Mouse (Mus musculus): ENCODE data around the gene Etl4. TPM values are rescaled to one million over a fixed set of nuclear protein-coding genes. Genes with fewer than 3 reads are reported as not detected.

Etl4 gene
- polyA plus RNA-seq, 1 experiment = not detected

- H3K27me3 ChIP-seq (ENCODE audit: control insufficient read depth) = no peaks in the 10 kb centered on the region
- H3K36me3 ChIP-seq (ENCODE audit: control insufficient read depth) = no peaks in the 10 kb centered on the region
- no peaks in the 10 kb centered on the region for H3K4me1 ChIP-seq (ENCODE audit: control insufficient read depth)
- TF ChIP-seq TAL1 (IDR thresholded peaks at IDR 0.05; ENCODE audit: low read length) (no peak), GATA1 (IDR thresholded peaks at IDR 0.05; ENCODE audit: low read length) (no peak)
- no peak overlapping the region for H3K4me3 ChIP-seq (replicated peaks)
- no peaks in the 10 kb centered on the region for H3K9me3 ChIP-seq (ENCODE audit: control insufficient read depth, low read length)
These were observed 35.6 kb downstream of the Etl4 start for GRCm38 (mm10) chr2:19945205-19945604.

DNA sequence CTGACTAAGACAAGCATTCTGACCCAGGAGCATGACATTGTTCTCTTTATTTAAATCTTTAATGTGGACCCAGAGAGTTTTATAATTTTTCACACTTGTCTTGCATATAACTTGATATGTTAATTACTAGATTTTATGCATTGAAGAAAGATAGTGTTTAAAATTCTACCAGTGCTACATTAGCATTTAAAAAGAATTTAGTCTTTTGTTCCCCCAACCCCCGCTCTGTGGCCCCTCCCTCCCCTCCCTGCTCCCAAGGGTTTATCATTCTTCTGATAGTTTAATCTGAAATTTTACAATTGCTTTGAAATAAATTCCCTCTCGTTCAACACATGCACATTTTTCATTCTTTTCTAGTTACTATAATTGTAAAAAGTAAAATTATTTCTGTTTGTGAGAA is 43.4 kb downstream of the Etl4 start:
- H3K36me3 ChIP-seq (ENCODE audit: control insufficient read depth) = no peaks in the 10 kb centered on the region
- no peaks in the 10 kb centered on the region for H3K27me3 ChIP-seq (ENCODE audit: control insufficient read depth)
- H3K4me3 ChIP-seq (replicated peaks) = no peak overlapping the region
- H3K4me1 ChIP-seq (ENCODE audit: control insufficient read depth) = no peaks in the 10 kb centered on the region
- H3K9me3 ChIP-seq (ENCODE audit: control insufficient read depth, low read length) = no peaks in the 10 kb centered on the region
- TF ChIP-seq GATA1 (IDR thresholded peaks at IDR 0.05; ENCODE audit: low read length) (no peak), TAL1 (IDR thresholded peaks at IDR 0.05; ENCODE audit: low read length) (no peak)

GRCm38 (mm10) chr2:19966445-19966844 is 56.9 kb downstream of the Etl4 start:
- no peak for TF ChIP-seq GATA1 (IDR thresholded peaks at IDR 0.05; ENCODE audit: low read length)
- no peak for TF ChIP-seq TAL1 (IDR thresholded peaks at IDR 0.05; ENCODE audit: low read length)
- Histone ChIP-seq H3K36me3 (ENCODE audit: control insufficient read depth) (no peaks in the 10 kb centered on the region), H3K4me1 (ENCODE audit: control insufficient read depth) (no peaks in the 10 kb centered on the region), H3K9me3 (ENCODE audit: control insufficient read depth, low read length) (no peaks in the 10 kb centered on the region), H3K27me3 (ENCODE audit: control insufficient read depth) (no peaks in the 10 kb centered on the region), H3K4me3 (replicated peaks) (no peak overlapping the region)

- Histone ChIP-seq H3K27me3 (ENCODE audit: control insufficient read depth) (no peaks in the 10 kb centered on the region), H3K4me1 (ENCODE audit: control insufficient read depth) (no peaks in the 10 kb centered on the region), H3K36me3 (ENCODE audit: control insufficient read depth) (no peaks in the 10 kb centered on the region), H3K9me3 (ENCODE audit: control insufficient read depth, low read length) (no peaks in the 10 kb centered on the region), H3K4me3 (replicated peaks) (no peak overlapping the region)
- TF ChIP-seq TAL1 (IDR thresholded peaks at IDR 0.05; ENCODE audit: low read length) (no peak), GATA1 (IDR thresholded peaks at IDR 0.05; ENCODE audit: low read length) (no peak)
These were observed 128.1 kb downstream of the Etl4 start for GRCm38 (mm10) chr2:20037671-20038070.

DNA sequence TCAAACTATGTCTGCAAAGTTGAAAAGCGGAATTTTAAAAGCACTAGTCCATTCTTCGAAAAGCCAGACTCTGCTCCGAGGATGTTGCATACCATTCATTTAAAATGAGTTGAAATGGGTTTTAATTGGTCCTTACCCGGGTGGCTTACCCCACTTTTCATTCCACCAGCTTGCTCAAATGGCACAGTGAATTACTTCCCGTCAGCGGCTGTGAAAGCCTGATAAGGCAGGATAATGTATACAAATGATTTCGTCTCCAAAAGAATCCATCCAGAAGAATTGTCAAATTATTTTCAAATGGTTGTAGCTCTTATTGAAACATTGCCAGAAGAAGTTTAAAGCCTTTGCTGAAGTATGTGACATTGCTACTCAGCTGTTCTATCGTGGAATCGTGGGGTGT is 162.8 kb downstream of the Etl4 start:
- Histone ChIP-seq H3K4me1 (ENCODE audit: control insufficient read depth) (no peaks in the 10 kb centered on the region), H3K4me3 (replicated peaks) (no peak overlapping the region), H3K36me3 (ENCODE audit: control insufficient read depth) (no peaks in the 10 kb centered on the region), H3K9me3 (ENCODE audit: control insufficient read depth, low read length) (no peaks in the 10 kb centered on the region), H3K27me3 (ENCODE audit: control insufficient read depth) (no peaks in the 10 kb centered on the region)
- no peak for TF ChIP-seq GATA1 (IDR thresholded peaks at IDR 0.05; ENCODE audit: low read length)
- TF ChIP-seq TAL1 (IDR thresholded peaks at IDR 0.05; ENCODE audit: low read length) = no peak

DNA sequence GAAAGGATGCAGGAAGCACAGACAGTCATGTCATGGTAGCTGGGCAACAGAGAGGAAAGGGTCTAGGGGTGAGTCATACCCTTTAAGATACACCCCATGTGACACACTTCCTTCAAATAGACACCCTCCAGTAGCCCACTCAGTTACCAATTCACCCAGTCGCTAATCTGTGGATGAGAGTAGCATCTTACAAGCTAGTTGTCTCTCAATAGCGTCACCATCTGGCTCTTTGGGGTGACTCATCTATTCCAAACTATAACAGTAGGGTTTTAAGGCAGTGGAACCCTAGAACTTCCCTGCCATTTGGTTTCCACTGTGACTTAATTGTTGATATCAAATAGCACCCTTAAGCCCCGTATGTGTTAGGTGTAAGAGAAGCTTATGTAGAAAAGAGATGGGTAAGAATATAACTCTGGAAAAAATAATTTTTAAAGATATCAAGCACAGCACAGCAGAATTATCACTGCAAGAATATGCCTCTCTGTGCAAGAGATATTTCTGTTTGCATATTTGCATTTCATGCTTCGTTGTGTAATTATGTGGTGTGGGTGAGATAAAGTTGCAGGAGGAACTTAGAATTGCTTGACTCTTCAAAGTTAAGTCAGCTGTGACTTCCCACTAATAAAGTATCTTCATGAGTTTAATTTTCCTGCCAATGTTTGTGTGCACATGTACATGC is 166.7 kb downstream of the Etl4 start:
- no peaks in the 10 kb centered on the region for H3K27me3 ChIP-seq (ENCODE audit: control insufficient read depth)
- TF ChIP-seq TAL1 (IDR thresholded peaks at IDR 0.05; ENCODE audit: low read length) = no peak
- TF ChIP-seq GATA1 (IDR thresholded peaks at IDR 0.05; ENCODE audit: low read length) = no peak
- no peaks in the 10 kb centered on the region for H3K36me3 ChIP-seq (ENCODE audit: control insufficient read depth)
- no peaks in the 10 kb centered on the region for H3K9me3 ChIP-seq (ENCODE audit: control insufficient read depth, low read length)
- H3K4me1 ChIP-seq (ENCODE audit: control insufficient read depth) = no peaks in the 10 kb centered on the region
- no peak overlapping the region for H3K4me3 ChIP-seq (replicated peaks)

DNA sequence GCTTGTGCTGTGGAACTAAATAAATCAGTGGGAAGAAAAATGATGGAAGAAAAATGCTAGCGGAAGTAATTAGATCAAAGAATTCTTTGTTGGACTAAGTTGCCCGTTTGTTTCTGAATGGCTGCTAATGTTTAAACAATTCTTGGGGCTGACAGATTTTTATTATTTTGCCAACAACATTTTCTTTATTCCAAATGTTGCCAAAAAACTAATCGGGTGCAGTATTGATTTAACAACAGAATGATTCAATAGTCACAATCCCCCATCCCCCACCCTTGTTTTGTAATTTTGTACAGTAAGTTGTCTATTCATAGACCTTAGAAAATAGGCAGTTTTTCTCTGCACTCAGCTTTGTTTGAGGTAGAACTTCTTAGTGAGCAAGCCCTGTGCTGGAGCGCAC is 175.2 kb downstream of the Etl4 start:
- Histone ChIP-seq H3K36me3 (ENCODE audit: control insufficient read depth) (no peaks in the 10 kb centered on the region), H3K9me3 (ENCODE audit: control insufficient read depth, low read length) (no peaks in the 10 kb centered on the region), H3K4me3 (replicated peaks) (no peak overlapping the region), H3K27me3 (ENCODE audit: control insufficient read depth) (no peaks in the 10 kb centered on the region), H3K4me1 (ENCODE audit: control insufficient read depth) (no peaks in the 10 kb centered on the region)
- no peak for TF ChIP-seq GATA1 (IDR thresholded peaks at IDR 0.05; ENCODE audit: low read length)
- no peak for TF ChIP-seq TAL1 (IDR thresholded peaks at IDR 0.05; ENCODE audit: low read length)

DNA sequence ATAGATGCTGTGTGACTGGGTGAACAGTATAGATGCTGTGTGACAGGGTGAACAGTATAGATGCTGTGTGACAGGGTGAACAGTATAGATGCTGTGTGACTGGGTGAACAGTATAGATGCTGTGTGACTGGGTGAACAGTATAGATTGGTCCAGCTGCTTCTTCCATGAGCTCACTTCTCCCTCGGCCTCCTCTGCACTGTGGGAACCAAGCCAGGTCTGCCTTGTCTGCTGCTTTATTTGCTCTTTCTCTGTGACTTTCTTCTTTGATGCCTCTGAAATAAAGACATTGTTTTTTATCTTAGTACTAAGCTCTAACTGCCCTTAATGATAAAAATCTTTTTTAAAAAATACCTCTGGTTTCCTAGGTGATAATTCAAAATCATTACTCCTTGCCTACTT is 195.9 kb downstream of the Etl4 start:
- H3K4me3 ChIP-seq (replicated peaks) = no peak overlapping the region
- no peaks in the 10 kb centered on the region for H3K36me3 ChIP-seq (ENCODE audit: control insufficient read depth)
- H3K4me1 ChIP-seq (ENCODE audit: control insufficient read depth) = no peaks in the 10 kb centered on the region
- H3K27me3 ChIP-seq (ENCODE audit: control insufficient read depth) = no peaks in the 10 kb centered on the region
- TF ChIP-seq TAL1 (IDR thresholded peaks at IDR 0.05; ENCODE audit: low read length) (no peak), GATA1 (IDR thresholded peaks at IDR 0.05; ENCODE audit: low read length) (no peak)
- H3K9me3 ChIP-seq (ENCODE audit: control insufficient read depth, low read length) = no peaks in the 10 kb centered on the region

DNA sequence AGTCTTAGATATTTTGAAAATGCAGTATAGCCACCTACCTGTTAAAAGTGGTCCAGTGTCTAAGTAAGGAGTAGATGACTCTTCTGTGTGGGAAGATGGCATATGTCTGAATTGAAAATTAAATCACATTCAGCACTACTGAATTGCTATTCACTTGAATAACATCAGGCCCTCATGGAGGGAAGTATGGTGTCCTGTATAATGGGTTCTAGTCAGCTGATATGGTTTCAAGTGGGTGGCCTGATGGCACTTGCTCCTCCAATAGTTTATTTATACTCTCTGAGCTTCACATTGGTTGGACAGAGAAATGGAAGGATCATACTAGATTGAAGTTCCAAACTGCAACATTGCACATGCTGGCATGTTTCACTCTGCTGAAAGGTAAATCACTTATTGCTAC is 202.1 kb downstream of the Etl4 start:
- no peaks in the 10 kb centered on the region for H3K27me3 ChIP-seq (ENCODE audit: control insufficient read depth)
- H3K4me1 ChIP-seq (ENCODE audit: control insufficient read depth) = no peaks in the 10 kb centered on the region
- TF ChIP-seq GATA1 (IDR thresholded peaks at IDR 0.05; ENCODE audit: low read length) (no peak), TAL1 (IDR thresholded peaks at IDR 0.05; ENCODE audit: low read length) (no peak)
- no peaks in the 10 kb centered on the region for H3K9me3 ChIP-seq (ENCODE audit: control insufficient read depth, low read length)
- H3K4me3 ChIP-seq (replicated peaks) = no peak overlapping the region
- H3K36me3 ChIP-seq (ENCODE audit: control insufficient read depth) = no peaks in the 10 kb centered on the region

GRCm38 (mm10) chr2:20125914-20126313 is 216.3 kb downstream of the Etl4 start:
- no peak overlapping the region for H3K4me3 ChIP-seq (replicated peaks)
- no peaks in the 10 kb centered on the region for H3K27me3 ChIP-seq (ENCODE audit: control insufficient read depth)
- no peaks in the 10 kb centered on the region for H3K9me3 ChIP-seq (ENCODE audit: control insufficient read depth, low read length)
- no peaks in the 10 kb centered on the region for H3K4me1 ChIP-seq (ENCODE audit: control insufficient read depth)
- H3K36me3 ChIP-seq (ENCODE audit: control insufficient read depth) = no peaks in the 10 kb centered on the region
- TF ChIP-seq GATA1 (IDR thresholded peaks at IDR 0.05; ENCODE audit: low read length) = no peak
- TF ChIP-seq TAL1 (IDR thresholded peaks at IDR 0.05; ENCODE audit: low read length) = no peak

Data from erythroblast, embryonic 14.5 days (primary cell).